Mouse (Mus musculus): ENCODE data around the gene Kif3c. TPM values are rescaled to one million over a fixed set of nuclear protein-coding genes. Genes with fewer than 3 reads are reported as not detected.

The Kif3c gene
- total RNA-seq, 2 experiments from 2014 or later: 5.4 to 6.4 TPM

DNA sequence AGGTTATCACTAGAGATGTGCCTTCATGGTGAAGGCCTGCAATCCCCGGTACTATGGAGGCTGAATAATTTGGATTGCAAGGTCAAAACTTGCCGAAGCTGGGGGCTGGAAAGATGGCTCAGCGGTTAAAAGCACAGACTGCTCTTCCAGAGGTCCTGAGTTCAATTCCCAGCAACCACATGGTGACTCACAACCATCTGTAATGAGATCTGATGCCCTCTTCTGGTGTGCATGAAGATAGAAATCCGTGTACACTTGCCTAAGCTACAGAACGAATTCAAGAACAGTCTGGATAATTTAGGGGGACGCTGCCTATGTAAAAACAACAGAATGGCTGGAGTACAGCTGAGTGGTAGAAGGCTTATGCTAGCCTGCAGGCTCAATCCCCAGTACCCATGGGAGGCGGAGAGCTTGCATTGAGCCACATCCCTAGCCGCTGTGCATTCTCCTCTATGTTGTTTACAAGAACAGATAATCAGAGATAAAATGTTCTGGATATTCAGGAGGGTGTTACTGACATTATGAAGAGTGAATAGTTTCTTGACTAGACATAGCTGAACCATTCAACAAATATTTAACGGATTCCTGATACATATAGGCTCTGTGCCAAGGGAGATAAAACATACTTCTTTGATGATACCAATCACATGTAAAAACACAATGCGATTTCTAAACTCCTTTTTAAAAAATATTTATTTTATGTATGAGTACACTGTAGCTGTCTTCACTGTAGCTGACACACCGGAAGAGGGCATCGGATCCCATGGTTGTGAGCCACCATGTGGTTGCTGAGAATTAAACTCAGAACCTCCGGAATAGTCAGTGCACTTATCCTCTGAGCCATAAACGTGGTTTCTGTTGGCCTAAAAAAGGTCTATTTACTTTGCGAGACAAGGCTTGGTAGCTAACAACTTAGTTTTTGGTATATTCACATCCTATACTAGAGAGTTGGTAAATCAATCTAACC, 60.7 kb downstream of the Kif3c start:
- peak; percentile 41 to 52 for DNase-seq

DNA sequence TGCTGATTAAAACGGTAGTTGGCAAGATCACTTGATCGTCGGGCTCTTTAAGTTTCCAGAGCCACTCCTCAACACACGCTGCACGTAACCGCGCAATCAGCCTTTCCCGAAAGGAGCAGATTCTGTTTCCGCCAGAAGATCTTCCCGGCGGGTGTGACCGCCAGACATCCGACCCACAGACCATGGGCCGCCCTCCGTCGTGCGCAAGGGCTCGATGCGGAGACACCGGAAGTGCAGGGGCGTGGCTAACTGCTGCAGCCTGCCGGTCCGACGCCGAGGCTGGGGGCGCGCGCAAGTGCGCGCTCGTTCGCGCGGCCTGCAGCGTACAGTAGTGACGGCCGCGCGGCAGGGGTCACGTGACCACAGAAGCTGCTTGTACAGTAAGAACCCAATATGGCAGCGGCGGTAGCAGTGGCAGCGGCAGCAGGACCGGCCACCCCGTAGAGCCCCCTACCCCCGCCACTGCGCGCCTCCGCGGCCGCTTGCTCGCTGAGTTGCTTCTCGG, 61.6 kb downstream of the Kif3c start, which contains the start of gene Asxl2:
Asxl2 (plus strand) TSS at position 328 of the 505 bp plus-strand sequence.
- DNase-seq: peak; percentile 98 to 100

DNA sequence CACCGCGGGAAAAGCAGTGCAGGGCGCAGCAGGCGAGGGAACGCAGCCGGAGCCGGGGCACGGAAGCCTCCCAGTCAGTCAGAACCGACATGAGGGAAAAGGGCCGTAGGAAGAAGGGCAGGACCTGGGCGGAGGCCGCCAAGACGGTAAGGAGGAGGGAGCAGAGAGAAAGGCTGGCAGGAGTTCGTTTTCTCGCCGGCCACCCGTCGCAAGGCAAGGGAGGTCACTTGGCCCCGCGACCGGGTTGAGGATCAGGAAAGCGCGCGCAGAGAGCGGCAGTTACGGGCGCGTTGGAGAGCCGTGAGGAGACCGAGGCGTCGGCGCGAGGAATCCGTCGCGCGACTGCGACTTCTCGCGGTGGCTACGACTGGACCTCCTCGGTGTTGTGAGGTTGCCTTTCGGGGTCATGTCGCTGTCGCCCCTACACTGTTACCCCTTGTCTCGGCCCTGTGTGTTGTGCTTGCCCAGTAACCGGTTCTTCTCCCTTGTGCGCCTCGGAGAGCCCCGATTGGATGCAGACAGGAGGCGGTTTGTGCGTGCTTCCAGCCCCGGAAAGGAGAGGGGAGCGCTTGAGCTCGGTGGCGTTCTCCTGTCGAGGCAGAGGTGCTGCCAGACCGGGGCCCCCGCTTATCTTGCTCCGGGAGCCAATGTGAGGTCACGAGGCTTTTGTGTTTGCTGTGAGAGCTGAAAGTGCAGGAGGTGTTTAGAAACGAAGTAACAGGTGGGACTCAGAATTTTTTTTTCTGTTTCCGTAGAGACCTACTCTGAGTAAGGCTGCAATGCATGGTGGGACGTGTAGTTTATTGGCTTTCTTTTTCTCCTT, 62.3 kb downstream of the Kif3c start:
- DNase-seq: peak; percentile 84 to 87

DNA sequence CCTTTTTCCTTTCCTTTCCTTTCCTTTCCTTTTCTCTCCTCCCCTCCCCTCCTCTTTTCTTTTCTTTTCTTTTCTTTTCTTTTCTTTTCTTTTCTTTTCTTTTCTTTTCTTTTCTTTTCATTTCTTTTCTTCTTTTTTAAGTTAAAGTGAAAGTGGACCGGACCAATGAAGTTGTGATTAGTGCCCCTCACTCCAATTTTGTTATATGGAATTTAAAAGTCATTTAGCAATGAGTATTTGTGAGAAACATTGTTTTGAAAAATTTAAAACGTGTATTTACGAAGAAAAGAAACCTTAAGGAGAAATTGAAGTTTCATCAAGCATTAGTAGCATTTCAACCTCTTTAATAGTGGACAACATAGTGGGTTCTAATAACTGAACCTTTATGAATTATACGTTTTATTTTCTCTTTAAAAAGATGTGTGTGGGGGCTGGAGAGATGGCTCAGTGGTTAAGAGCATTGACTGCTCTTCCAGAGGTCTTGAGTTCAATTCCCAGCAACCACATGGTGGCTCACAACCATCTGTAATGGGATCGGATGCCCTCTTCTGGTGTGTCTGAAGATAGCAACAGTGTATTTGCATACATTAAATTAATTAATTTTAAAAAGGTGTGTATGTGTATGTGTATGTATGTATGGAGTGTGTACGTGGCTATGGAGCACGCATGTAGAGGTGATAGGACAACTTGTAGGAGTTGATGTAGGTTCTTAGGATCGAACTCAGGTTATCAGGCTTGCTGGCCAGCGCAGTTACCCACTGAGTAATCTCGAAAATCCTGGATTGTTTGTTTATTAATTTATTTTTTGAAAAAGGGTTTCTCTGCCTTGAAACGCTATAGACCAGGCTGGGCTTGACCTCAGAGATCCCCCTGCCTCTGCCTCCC, 63.2 kb downstream of the Kif3c start:
- no peak for DNase-seq

DNA sequence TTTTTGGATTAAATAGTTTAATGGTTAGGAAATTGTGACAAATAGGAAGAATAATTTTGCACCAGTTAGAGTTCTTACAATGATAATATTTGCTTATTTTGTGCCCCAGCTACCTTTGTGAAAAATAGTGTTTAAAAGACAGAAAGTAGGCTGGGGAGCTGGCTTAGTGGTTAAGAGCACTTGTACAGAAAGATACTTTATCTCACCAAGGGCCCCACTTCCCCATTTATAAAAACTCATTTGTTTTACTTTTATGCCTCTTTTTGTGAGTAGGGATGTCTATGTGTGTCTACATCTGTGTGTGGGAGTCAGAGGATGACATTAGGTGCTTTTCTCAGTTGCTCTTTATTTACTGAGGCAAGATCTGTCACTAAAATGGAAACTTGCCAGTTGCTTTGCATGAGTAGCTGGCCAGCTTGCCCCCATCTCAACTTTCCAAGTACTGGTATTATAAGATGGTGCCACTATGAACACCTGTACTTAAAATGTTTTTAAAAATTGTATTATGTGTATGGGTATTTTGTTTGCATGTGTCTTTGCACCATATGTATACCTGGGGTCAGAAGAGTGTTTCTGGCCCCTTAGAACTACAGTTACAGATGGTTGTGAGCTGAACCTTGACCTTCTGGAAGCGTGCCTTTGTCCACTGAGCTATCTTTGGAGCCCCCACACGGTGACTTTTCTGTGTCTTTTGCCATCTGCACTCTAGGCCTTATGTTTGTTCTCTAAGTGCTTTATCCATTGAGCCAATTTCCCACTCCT, 64.9 kb downstream of the Kif3c start:
- DNase-seq: no peak

GRCm38 (mm10) chr12:3430443-3430753, 65.5 kb downstream of the Kif3c start:
- no peak for DNase-seq

DNA sequence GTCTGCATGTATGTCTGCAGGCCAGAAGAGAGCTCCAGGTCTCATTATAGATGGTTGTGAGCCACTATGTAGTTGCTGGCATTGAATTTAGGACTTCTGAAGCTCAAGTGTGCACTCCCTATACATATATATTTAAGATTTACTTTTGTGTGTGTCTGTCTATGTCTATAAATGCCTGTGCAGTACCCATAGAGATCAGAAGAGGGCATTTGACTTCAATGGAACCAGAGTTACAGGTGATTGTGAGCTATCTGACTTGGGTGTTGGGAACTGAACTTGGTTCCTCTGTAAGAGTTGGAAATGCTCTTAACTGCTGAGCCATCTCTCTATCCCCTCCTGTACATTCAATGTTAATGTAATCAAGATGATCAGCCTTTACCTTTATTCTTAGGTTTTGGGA, 66.1 kb downstream of the Kif3c start:
- no peak for DNase-seq

GRCm38 (mm10) chr12:3433736-3434135, 68.8 kb downstream of the Kif3c start:
- DNase-seq: no peak

DNA sequence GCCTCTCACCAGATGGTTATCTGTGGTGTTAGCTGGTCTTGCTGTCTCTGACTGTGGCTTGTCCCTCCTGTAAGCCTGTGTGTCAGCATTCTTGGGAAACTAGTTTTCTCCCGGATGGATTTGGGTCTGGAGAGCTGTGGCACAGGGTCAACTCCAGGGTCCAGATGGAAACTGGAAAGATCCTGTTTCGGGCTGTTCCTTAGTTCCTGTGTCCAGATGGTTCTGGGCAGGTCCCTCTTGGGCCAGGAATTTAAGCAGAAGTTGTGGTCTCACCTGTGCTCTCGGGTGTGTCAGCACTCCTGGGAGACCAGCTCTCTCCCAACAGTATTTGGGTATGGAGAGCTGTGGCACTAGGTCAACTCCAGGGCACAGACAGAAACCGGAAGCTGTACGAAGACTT, 71.5 kb downstream of the Kif3c start:
- no peak for DNase-seq

GRCm38 (mm10) chr12:3437815-3438214, 72.9 kb downstream of the Kif3c start:
- DNase-seq: no peak

- DNase-seq: no peak
These were observed 76.0 kb downstream of the Kif3c start for GRCm38 (mm10) chr12:3440916-3441315.

DNA sequence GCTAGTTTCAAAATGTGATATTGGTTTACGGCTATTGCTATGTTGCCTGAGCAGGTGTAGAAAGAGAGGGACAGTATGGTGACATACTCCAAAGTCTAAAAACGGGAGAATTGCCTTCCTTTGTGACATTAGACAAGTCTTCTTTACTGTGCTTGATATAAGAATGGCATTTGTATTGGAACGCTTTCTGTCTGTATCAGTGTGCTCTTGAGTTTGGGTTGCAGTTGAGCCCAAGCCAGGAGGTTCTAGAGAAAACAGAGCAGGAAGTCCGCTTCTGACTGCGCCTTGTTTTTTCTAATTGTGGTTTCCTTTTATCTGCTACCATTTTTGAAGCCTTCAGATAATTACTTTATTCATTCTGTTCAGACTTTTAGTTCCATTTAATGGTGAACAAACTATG, 76.4 kb downstream of the Kif3c start:
- DNase-seq: no peak

- no peak for DNase-seq
These were observed 88.6 kb downstream of the Kif3c start for GRCm38 (mm10) chr12:3453554-3453953.

Other genes with a start within 250 kb of the Kif3c start
- gene Rab10, start 55.2 kb upstream of the Kif3c start, total RNA-seq (2021): 100 to 1,000 TPM; 124 to 126 TPM
- gene Asxl2, start 61.7 kb downstream of the Kif3c start, total RNA-seq (2021): 10 to 100 TPM; 19.0 to 20.6 TPM
- 1 to 10 TPM; 7.9 to 9.1 TPM for gene Dtnb, start 207.2 kb downstream of the Kif3c start, total RNA-seq (2021)